Mouse (Mus musculus) CH12.LX (cell line): ENCODE data around the gene Dmkn. TPM values are rescaled to one million over a fixed set of nuclear protein-coding genes. Genes with fewer than 3 reads are reported as not detected.

Source experiments
- DNase-seq: peaks from one replicate; pipeline ENCODE4 v3.0.0-alpha.2; 2013; ENCODE audit errors: extremely low read depth
- H3K27ac ChIP-seq: 2 replicates; pipeline ENCODE4 v1.5.1; 2012; ENCODE audit warnings: low read depth, mild to moderate bottlenecking, control low read depth, moderate library complexity; ENCODE audit not compliant: insufficient read depth
- H3K27me3 ChIP-seq: replicated peaks from 2 replicates; pipeline ENCODE3; 2012; ENCODE audit warnings: inconsistent platforms
- H3K36me3 ChIP-seq, 2 experiments: replicated peaks in 1 of 2; 2 replicates each; pipeline versions ENCODE3 to v1.6.1; 2012; ENCODE audit warnings: inconsistent platforms in 1 of 2, low read length in 1 of 2, mild to moderate bottlenecking in 1 of 2, mixed read lengths in 1 of 2, moderate library complexity in 1 of 2; ENCODE audit not compliant: control insufficient read depth in 1 of 2, insufficient read depth in 1 of 2
- H3K4me1 ChIP-seq, 2 experiments: 2 replicates each; pipeline ENCODE4 v1.6.1; 2012; ENCODE audit warnings: inconsistent platforms in 1 of 2, moderate library complexity in 1 of 2; ENCODE audit not compliant: insufficient read depth in 2 of 2, control insufficient read depth in 1 of 2
- H3K4me2 ChIP-seq: 2 replicates; pipeline ENCODE4 v1.6.1; 2012; ENCODE audit warnings: low read depth, mild to moderate bottlenecking, control low read depth; ENCODE audit not compliant: poor library complexity, insufficient read depth, severe bottlenecking
- H3K4me3 ChIP-seq, 3 experiments: fragments of 150-350 bp in 1 of 3; sonication (generic) in 1 of 3; replicated peaks in 1 of 3; 2 replicates each; pipeline versions ENCODE3 to v1.5.1; 2011 to 2012; ENCODE audit warnings: low read depth in 2 of 3, low read length in 2 of 3, mild to moderate bottlenecking in 2 of 3, moderate library complexity in 2 of 3, control low read depth in 1 of 3, improper control_type of control experiment in 1 of 3, inconsistent platforms in 1 of 3, mixed read lengths in 1 of 3; ENCODE audit not compliant: poor library complexity in 1 of 3
- H3K79me2 ChIP-seq: replicated peaks from 2 replicates; pipeline ENCODE4 v1.6.1; 2012; ENCODE audit warnings: mild to moderate bottlenecking, moderate library complexity; ENCODE audit not compliant: control insufficient read depth, poor library complexity, insufficient read depth, severe bottlenecking; ENCODE audit errors: extremely low read depth
- H3K9ac ChIP-seq: 2 replicates; pipeline ENCODE4 v1.6.1; 2012; ENCODE audit warnings: low read depth, mild to moderate bottlenecking, control low read depth, moderate library complexity; ENCODE audit not compliant: insufficient read depth
- H3K9me3 ChIP-seq: replicated peaks from 2 replicates; pipeline ENCODE3; 2012; ENCODE audit warnings: low read length, inconsistent platforms, mixed read lengths
- BHLHE40 ChIP-seq: IDR thresholded peaks from 2 replicates; pipeline ENCODE4 v1.6.1; 2011; ENCODE audit warnings: mild to moderate bottlenecking, low read depth, low read length, improper control_type of control experiment
- CHD1 ChIP-seq: IDR thresholded peaks from 2 replicates; pipeline ENCODE4 v1.6.1; 2012; ENCODE audit warnings: low read depth, low read length, improper control_type of control experiment, inconsistent platforms
- CTCF ChIP-seq, 2 experiments: IDR thresholded peaks in 1 of 2; conservative IDR thresholded peaks in 1 of 2; 2 replicates each; pipeline ENCODE4 v1.5.1; 2011 to 2012; ENCODE audit warnings: low read depth in 2 of 2, low read length in 2 of 2, improper control_type of control experiment in 1 of 2, inconsistent platforms in 1 of 2, mild to moderate bottlenecking in 1 of 2, moderate library complexity in 1 of 2
- E2F4 ChIP-seq: IDR thresholded peaks from 2 replicates; pipeline ENCODE4 v1.6.1; 2011; ENCODE audit warnings: low read depth, low read length, improper control_type of control experiment; ENCODE audit not compliant: insufficient replicate concordance
- ELF1 ChIP-seq: IDR thresholded peaks from 2 replicates; pipeline ENCODE4 v1.6.1; 2014; ENCODE audit warnings: low read depth, mild to moderate bottlenecking, inconsistent platforms, low read length, improper control_type of control experiment
- EP300 ChIP-seq: IDR thresholded peaks from 2 replicates; pipeline ENCODE4 v1.6.1; 2011; ENCODE audit warnings: low read length, improper control_type of control experiment
- GABPA ChIP-seq: IDR thresholded peaks from 2 replicates; pipeline ENCODE4 v1.6.1; 2012; ENCODE audit warnings: low read depth, low read length, improper control_type of control experiment, inconsistent platforms; ENCODE audit not compliant: insufficient replicate concordance
- HCFC1 ChIP-seq: IDR thresholded peaks from 2 replicates; pipeline ENCODE4 v1.6.1; 2012; ENCODE audit warnings: low read depth, mild to moderate bottlenecking, inconsistent platforms, low read length, improper control_type of control experiment
- JUN ChIP-seq: IDR thresholded peaks from 2 replicates; pipeline ENCODE4 v1.6.1; 2011; ENCODE audit warnings: low read depth, mild to moderate bottlenecking, low read length, improper control_type of control experiment, moderate library complexity; ENCODE audit not compliant: insufficient read depth
- JUND ChIP-seq: conservative IDR thresholded peaks from 2 replicates; pipeline ENCODE4 v1.6.1; 2011; ENCODE audit warnings: low read depth, low read length, improper control_type of control experiment
- KAT2A ChIP-seq: IDR thresholded peaks from 2 replicates; pipeline ENCODE4 v1.6.1; 2012; ENCODE audit warnings: low read length, improper control_type of control experiment, inconsistent platforms; ENCODE audit not compliant: insufficient replicate concordance
- MAX ChIP-seq: IDR thresholded peaks from 2 replicates; pipeline ENCODE4 v1.6.1; 2011; ENCODE audit warnings: low read length, improper control_type of control experiment
- MYC ChIP-seq: IDR thresholded peaks from 2 replicates; pipeline ENCODE4 v1.6.1; 2011; ENCODE audit warnings: low read depth, mild to moderate bottlenecking, improper control_type of control experiment, low read length
- NRF1 ChIP-seq: IDR thresholded peaks from 2 replicates; pipeline ENCODE4 v1.6.1; 2014; ENCODE audit warnings: low read depth, mild to moderate bottlenecking, inconsistent platforms, low read length, improper control_type of control experiment, moderate library complexity
- PAX5 ChIP-seq: IDR thresholded peaks from 2 replicates; pipeline ENCODE4 v1.6.1; 2012; ENCODE audit warnings: low read length, inconsistent platforms, mixed read lengths
- POLR2A ChIP-seq: IDR thresholded peaks from 2 replicates; pipeline ENCODE4 v1.6.1; 2011; ENCODE audit warnings: low read depth, mild to moderate bottlenecking, improper control_type of control experiment, low read length
- POLR2AphosphoS2 ChIP-seq: IDR thresholded peaks from 2 replicates; pipeline ENCODE4 v1.6.1; 2011; ENCODE audit warnings: low read depth, low read length, improper control_type of control experiment
- RCOR1 ChIP-seq: conservative IDR thresholded peaks from 2 replicates; pipeline ENCODE4 v1.6.1; 2012; ENCODE audit warnings: low read depth, mild to moderate bottlenecking, inconsistent platforms, low read length, improper control_type of control experiment
- SIN3A ChIP-seq: IDR thresholded peaks from 2 replicates; pipeline ENCODE4 v1.6.1; 2012; ENCODE audit warnings: low read length, improper control_type of control experiment, inconsistent platforms
- SMC3 ChIP-seq: IDR thresholded peaks from 2 replicates; pipeline ENCODE4 v1.6.1; 2011; ENCODE audit warnings: low read depth, low read length, improper control_type of control experiment
- TCF12 ChIP-seq: IDR thresholded peaks from 2 replicates; pipeline ENCODE4 v1.6.1; 2014; ENCODE audit warnings: low read depth, mild to moderate bottlenecking, inconsistent platforms, low read length, improper control_type of control experiment
- UBTF ChIP-seq: IDR thresholded peaks from 2 replicates; pipeline ENCODE4 v1.6.1; 2012; ENCODE audit warnings: low read depth, mild to moderate bottlenecking, inconsistent platforms, low read length, improper control_type of control experiment, moderate library complexity
- USF2 ChIP-seq: conservative IDR thresholded peaks from 2 replicates; pipeline ENCODE4 v1.6.1; 2011; ENCODE audit warnings: low read depth, low read length, improper control_type of control experiment
- ZC3H11A ChIP-seq: IDR thresholded peaks from 2 replicates; pipeline ENCODE4 v1.6.1; 2012; ENCODE audit warnings: low read depth, mild to moderate bottlenecking, inconsistent platforms, low read length, improper control_type of control experiment
- ZKSCAN1 ChIP-seq: IDR thresholded peaks from 2 replicates; pipeline ENCODE4 v1.6.1; 2012; ENCODE audit warnings: low read depth, inconsistent platforms, low read length, improper control_type of control experiment, borderline replicate concordance
- ZMIZ1 ChIP-seq: IDR thresholded peaks from 2 replicates; pipeline ENCODE4 v1.6.1; 2012; ENCODE audit warnings: low read depth, mild to moderate bottlenecking, inconsistent platforms, low read length, improper control_type of control experiment
- dilution Hi-C: fragments of 300-500 bp; cut with MboI; formaldehyde crosslinking; loops from 2 replicates; pipeline ENCODE4 v1.14.3; 2020; ENCODE audit warnings: low sequenced_read_pairs; ENCODE audit not compliant: extremely low pct_unique_long_range_greater_than_20kb, extremely low pct_ligation_motif_present
- in situ Hi-C: fragments of 300-500 bp; cut with MboI; formaldehyde crosslinking; loops from 3 replicates; pipeline ENCODE4 v1.14.3; 2019; ENCODE audit warnings: low sequenced_read_pairs, low pct_ligation_motif_present, low pct_unique_long_range_greater_than_20kb, mixed read lengths
- polyA plus RNA-seq: library from polyadenylated mRNA; unstranded; fragments of >175 nt; gene quantifications from 2 replicates; pipeline ENCODE4 v1.2.1, GENCODE M21; 2012; ENCODE audit warnings: low read depth; ENCODE audit not compliant: insufficient read length
- total RNA-seq, 2 experiments: library from RNA; depleted of rRNA; stranded (reverse); fragments of 300-350 nt in 1 of 2; fragments of >200 nt in 1 of 2; gene quantifications; 2 replicates each; pipeline ENCODE4 v1.2.3; 2012 to 2014

Gene Dmkn
- total and polyA plus RNA-seq, 3 experiments = not detected

GRCm38 (mm10) chr7:30717716-30718046 lies 45.9 kb upstream of the Dmkn start:
- Histone ChIP-seq H3K4me2 (no peak overlapping the region), H3K4me1 (peaks cover 18 to 29% of the 10 kb centered on the region in 2 experiments), H3K27me3 (peaks cover 15% of the 10 kb centered on the region), H3K9ac (no peak overlapping the region), H3K27ac (no peak overlapping the region), H3K79me2 (no peaks in the 10 kb centered on the region), H3K4me3 (no peak overlapping the region), H3K9me3 (no peaks in the 10 kb centered on the region), H3K36me3 (no peaks in the 10 kb centered on the region)
- no peak for DNase-seq
- TF ChIP-seq JUN = no peak
- TF ChIP-seq SIN3A = no peak
- no peak for TF ChIP-seq HCFC1
- no peak for TF ChIP-seq ZMIZ1
- no peak for TF ChIP-seq ZKSCAN1
- no peak for TF ChIP-seq POLR2A
- no peak for TF ChIP-seq ELF1
- TF ChIP-seq USF2 = no peak
- no peak for TF ChIP-seq GABPA
- TF ChIP-seq UBTF = no peak
- TF ChIP-seq EP300 = no peak
- TF ChIP-seq SMC3 = no peak
- TF ChIP-seq ZC3H11A = no peak
- TF ChIP-seq MYC = no peak
- TF ChIP-seq RCOR1 = no peak
- TF ChIP-seq MAX = no peak
- no peak for TF ChIP-seq TCF12
- in situ Hi-C loops = no loop called here
- dilution Hi-C loops = no loop called here

DNA sequence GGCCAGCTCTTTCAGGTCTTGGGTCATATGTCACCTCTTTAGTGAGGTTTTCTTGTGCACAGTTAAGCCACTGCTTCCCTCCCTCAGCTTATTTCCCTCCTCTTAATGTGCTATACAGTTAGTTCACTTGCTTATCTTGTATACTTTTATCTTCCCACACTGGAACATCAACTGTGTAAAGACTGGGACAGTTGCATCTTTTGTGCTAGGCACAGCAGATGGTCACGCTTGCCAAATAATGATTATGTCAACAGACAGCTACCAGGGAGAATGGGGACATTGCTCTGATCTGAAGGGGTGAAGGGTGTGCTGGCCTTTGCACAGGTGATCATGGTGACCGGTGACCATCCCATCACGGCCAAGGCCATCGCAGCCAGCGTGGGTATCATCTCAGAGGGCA lies 43.9 kb upstream of the Dmkn start:
- Histone ChIP-seq H3K27ac (no peak overlapping the region), H3K79me2 (no peaks in the 10 kb centered on the region), H3K4me1 (peaks cover 35 to 49% of the 10 kb centered on the region in 2 experiments), H3K36me3 (peaks cover 0 to 3% of the 10 kb centered on the region in 2 experiments), H3K9me3 (no peaks in the 10 kb centered on the region)
- DNase-seq = no peak
- in situ Hi-C loops = no loop called here
- TF ChIP-seq ZC3H11A = no peak
- no peak for TF ChIP-seq MAX
- TF ChIP-seq PAX5 = no peak
- TF ChIP-seq CHD1 = no peak
- no peak for TF ChIP-seq JUND
- TF ChIP-seq E2F4 = no peak
- no peak for TF ChIP-seq POLR2AphosphoS2
- TF ChIP-seq SIN3A = no peak
- no peak for TF ChIP-seq NRF1
- TF ChIP-seq BHLHE40 = no peak
- no peak for TF ChIP-seq RCOR1
- no peak for TF ChIP-seq JUN
- no peak for TF ChIP-seq CTCF (conservative IDR thresholded peaks at IDR 0.05 in 1 of 2, IDR thresholded peaks at IDR 0.05 in 1 of 2; ENCODE audit: low read depth in 2 of 2, low read length in 2 of 2)
- TF ChIP-seq KAT2A = no peak
- TF ChIP-seq, all 38 proteins: peak for 0
- dilution Hi-C loops = no loop called here
- no peak overlapping the region for H3K9ac ChIP-seq
- no peak overlapping the region for H3K4me2 ChIP-seq
- H3K27me3 ChIP-seq = peaks cover 9% of the 10 kb centered on the region
- no peak overlapping the region for H3K4me3 ChIP-seq
